Mouse (Mus musculus) midbrain, embryonic 16.5 days (tissue): Measurements from ENCODE around the gene Fkbp10. TPM values are rescaled to one million over a fixed set of nuclear protein-coding genes. Genes with fewer than 3 reads are reported as not detected.

ENCODE experiments used
- ATAC-seq: fragments of 200-750 bp; cut with Nextera tagmentation; 2 replicates; pipeline ENCODE4 v1.8.0; 2017; ENCODE audit warnings: moderate TSS enrichment
- H3K27ac ChIP-seq: fragments of 300-500 bp; sonication (generic); 2 replicates; pipeline ENCODE4 v1.5.1; 2014; ENCODE audit warnings: mild to moderate bottlenecking, low read length, mixed read lengths
- H3K27me3 ChIP-seq: fragments of 300-500 bp; sonication (generic); 2 replicates; pipeline ENCODE4 v1.6.1; 2014; ENCODE audit warnings: low read depth, low read length, mixed read lengths; ENCODE audit not compliant: control insufficient read depth, insufficient read depth
- H3K36me3 ChIP-seq: fragments of 300-500 bp; sonication (generic); 2 replicates; pipeline ENCODE4 v1.6.1; 2014; ENCODE audit warnings: mild to moderate bottlenecking, low read length, moderate library complexity, mixed read lengths; ENCODE audit not compliant: control insufficient read depth, insufficient read depth
- H3K4me1 ChIP-seq: fragments of 300-500 bp; sonication (generic); 2 replicates; pipeline ENCODE4 v1.6.1; 2014; ENCODE audit warnings: mild to moderate bottlenecking, low read length, mixed read lengths; ENCODE audit not compliant: control insufficient read depth, insufficient read depth
- H3K4me2 ChIP-seq: fragments of 300-500 bp; sonication (generic); 2 replicates; pipeline ENCODE4 v1.6.1; 2014; ENCODE audit warnings: mild to moderate bottlenecking, low read length, mixed read lengths
- H3K4me3 ChIP-seq: fragments of 300-500 bp; sonication (generic); 2 replicates; pipeline ENCODE4 v1.5.1; 2014; ENCODE audit warnings: low read depth, mild to moderate bottlenecking, low read length, moderate library complexity, mixed read lengths
- H3K9ac ChIP-seq: fragments of 300-500 bp; sonication (generic); 2 replicates; pipeline ENCODE4 v1.6.1; 2014; ENCODE audit warnings: low read depth, low read length, mixed read lengths
- H3K9me3 ChIP-seq: fragments of 300-500 bp; sonication (generic); replicated peaks from 2 replicates; pipeline ENCODE4 v1.6.1; 2014; ENCODE audit warnings: mild to moderate bottlenecking, low read length, mixed read lengths; ENCODE audit not compliant: control insufficient read depth, poor library complexity, severe bottlenecking
- WGBS: fragments of 180-500 bp; shearing (Covaris S2); extraction: QIAGEN DNeasy Blood & Tissue Kit; methylation state at CpG from one replicate; pipeline ENCODE4 v1.1.7; 2014; 5-methylcytosine and 5-hydroxymethylcytosine counted together
- polyA plus RNA-seq: library from polyadenylated mRNA; unstranded; fragments of >200 nt; fragmentation: Nextera tagmentation; extraction: Ambion mirVana; gene quantifications from 2 replicates; pipeline ENCODE4 v1.2.1, GENCODE M21; 2015

The Fkbp10 gene
- 19.3 and 19.6 TPM in 2 replicates for polyA plus RNA-seq

GRCm38 (mm10) chr11:100414914-100415822 is at the start of gene Fkbp10:
TSS of gene Fkbp10 (plus strand) at chr11:100415697.
- Histone ChIP-seq H3K9ac (peak within 1 kb of the TSS; percentile 80), H3K36me3 (peaks cover 3% of the 10 kb centered on the region; the same call in 1 of the 2 replicates), H3K4me1 (peaks cover 18% of the 10 kb centered on the region), H3K4me2 (peak within 1 kb of the TSS; percentile 65), H3K27ac (peak within 1 kb of the TSS; percentile 75), H3K4me3 (peak within 1 kb of the TSS; percentile 72), H3K27me3 (peaks cover 8% of the 10 kb centered on the region), H3K9me3 (no peaks in the 10 kb centered on the region)
- ATAC-seq, result peak; percentile 40; the same call in 1 of the 2 replicates
- WGBS, result under 1% methylated on average over 27 of the region's 31 CpGs

- Histone ChIP-seq H3K36me3 (peaks cover 32% of the 10 kb centered on the region), H3K27ac (no peak overlapping the region), H3K4me2 (no peak overlapping the region), H3K4me1 (no peaks in the 10 kb centered on the region; the same call in 1 of the 2 replicates), H3K27me3 (no peaks in the 10 kb centered on the region), H3K9me3 (no peaks in the 10 kb centered on the region), H3K9ac (no peak overlapping the region), H3K4me3 (no peak overlapping the region)
- ATAC-seq, result no peak
- 91% methylated on average over 7 of the region's 7 CpGs for WGBS
Measured at GRCm38 (mm10) chr11:100369145-100369544, 46.4 kb upstream of the Fkbp10 start.

GRCm38 (mm10) chr11:100369822-100370221 is 45.7 kb upstream of the Fkbp10 start:
- no peak overlapping the region for H3K9ac ChIP-seq
- 82% methylated on average over 8 of the region's 8 CpGs for WGBS

DNA sequence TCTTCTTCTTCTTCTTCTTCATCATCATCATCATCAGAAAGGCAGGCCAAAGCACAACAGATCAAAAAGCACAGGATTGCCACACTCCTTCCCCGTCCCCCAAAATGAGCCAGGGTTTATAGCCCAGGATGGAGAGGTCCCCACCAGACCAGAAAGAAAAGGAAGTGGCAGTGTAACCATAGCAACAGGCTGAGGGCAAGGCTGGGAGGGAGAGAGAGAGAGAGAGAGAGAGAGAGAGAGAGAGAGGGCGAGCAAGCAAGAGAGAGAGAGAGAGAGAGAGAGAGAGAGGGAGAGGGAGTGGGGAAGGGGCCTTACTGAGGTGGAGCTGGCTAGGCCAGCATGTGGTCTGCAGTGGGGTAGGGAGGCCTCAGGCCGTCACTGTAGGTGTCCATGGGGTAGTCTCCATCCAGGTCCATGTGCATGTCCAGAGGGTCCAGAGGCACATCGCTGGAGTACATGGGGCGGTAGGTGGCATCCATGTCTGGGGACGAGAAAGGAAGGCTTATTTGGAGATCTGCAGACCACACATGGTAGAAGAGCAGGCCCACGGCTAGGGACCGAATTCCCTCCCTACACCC is 43.4 kb upstream of the Fkbp10 start:
- 68% methylated on average over 7 of the region's 8 CpGs for WGBS
- Histone ChIP-seq H3K27ac (no peak overlapping the region), H3K9ac (no peak overlapping the region), H3K4me3 (no peak overlapping the region), H3K4me2 (no peak overlapping the region), H3K9me3 (no peaks in the 10 kb centered on the region), H3K36me3 (peaks cover 49% of the 10 kb centered on the region), H3K4me1 (no peaks in the 10 kb centered on the region; the same call in 1 of the 2 replicates), H3K27me3 (no peaks in the 10 kb centered on the region)
- no peak for ATAC-seq

More at GRCm38 (mm10) chr11:100369822-100370221, 45.7 kb upstream of the Fkbp10 start:
- Histone ChIP-seq H3K4me3 (no peak overlapping the region), H3K4me2 (no peak overlapping the region), H3K4me1 (no peaks in the 10 kb centered on the region; the same call in 1 of the 2 replicates), H3K9me3 (no peaks in the 10 kb centered on the region), H3K27ac (no peak overlapping the region), H3K36me3 (peaks cover 34% of the 10 kb centered on the region), H3K27me3 (no peaks in the 10 kb centered on the region)
- ATAC-seq, result no peak

- no peak overlapping the region for H3K9ac ChIP-seq
- no peaks in the 10 kb centered on the region; the same call in 1 of the 2 replicates for H3K4me1 ChIP-seq
- 92% methylated on average over 9 of the region's 9 CpGs for WGBS
- no peaks in the 10 kb centered on the region for H3K27me3 ChIP-seq
- no peak overlapping the region for H3K4me2 ChIP-seq
- no peak for ATAC-seq
- H3K9me3 ChIP-seq, result no peaks in the 10 kb centered on the region
- peaks cover 66% of the 10 kb centered on the region for H3K36me3 ChIP-seq
- no peak overlapping the region for H3K27ac ChIP-seq
- H3K4me3 ChIP-seq, result no peak overlapping the region
Measured at GRCm38 (mm10) chr11:100375127-100375526, 40.4 kb upstream of the Fkbp10 start.

- H3K36me3 ChIP-seq, result peaks cover 70% of the 10 kb centered on the region
- 76% methylated on average over 4 of the region's 4 CpGs for WGBS
Measured at GRCm38 (mm10) chr11:100376005-100376404, 39.5 kb upstream of the Fkbp10 start.

GRCm38 (mm10) chr11:100376746-100377389 is 38.6 kb upstream of the Fkbp10 start:
- no peak for ATAC-seq
- Histone ChIP-seq H3K4me1 (no peaks in the 10 kb centered on the region; the same call in 1 of the 2 replicates), H3K9me3 (no peaks in the 10 kb centered on the region), H3K9ac (no peak overlapping the region), H3K4me3 (no peak overlapping the region), H3K4me2 (no peak overlapping the region), H3K36me3 (peaks cover 68% of the 10 kb centered on the region), H3K27ac (no peak overlapping the region), H3K27me3 (no peaks in the 10 kb centered on the region)
- 90% methylated on average over 21 of the region's 21 CpGs for WGBS

More at GRCm38 (mm10) chr11:100376005-100376404, 39.5 kb upstream of the Fkbp10 start:
- no peak overlapping the region for H3K27ac ChIP-seq
- no peaks in the 10 kb centered on the region; the same call in 1 of the 2 replicates for H3K4me1 ChIP-seq
- no peak overlapping the region for H3K9ac ChIP-seq
- no peaks in the 10 kb centered on the region for H3K27me3 ChIP-seq
- H3K4me3 ChIP-seq, result no peak overlapping the region
- no peak overlapping the region for H3K4me2 ChIP-seq
- H3K9me3 ChIP-seq, result no peaks in the 10 kb centered on the region
- ATAC-seq, result no peak

DNA sequence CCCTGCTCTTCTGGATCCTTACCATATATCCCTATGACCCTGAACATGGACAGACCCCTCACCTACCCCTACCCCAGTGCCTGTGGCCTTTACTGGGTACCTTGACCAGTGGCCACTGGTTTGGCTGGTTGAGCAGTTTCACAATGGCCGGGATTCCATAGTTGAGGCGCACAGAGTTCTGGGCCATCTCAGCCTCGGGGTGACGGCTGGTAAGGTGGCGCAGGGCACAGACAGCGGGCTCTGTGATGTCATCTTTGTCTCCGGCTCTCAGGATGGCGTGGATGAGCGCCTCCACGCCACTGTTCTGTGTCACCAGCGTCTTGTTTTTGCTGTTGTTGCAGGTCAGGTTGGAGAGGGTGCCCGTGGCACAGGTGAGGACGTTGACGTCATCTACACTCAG is 37.5 kb upstream of the Fkbp10 start:
- Histone ChIP-seq H3K9me3 (no peaks in the 10 kb centered on the region), H3K4me1 (no peaks in the 10 kb centered on the region), H3K27me3 (no peaks in the 10 kb centered on the region), H3K27ac (no peak overlapping the region), H3K4me2 (no peak overlapping the region), H3K9ac (no peak overlapping the region), H3K4me3 (no peak overlapping the region), H3K36me3 (peaks cover 70% of the 10 kb centered on the region)
- WGBS, result 95% methylated on average over 14 of the region's 14 CpGs
- ATAC-seq, result no peak
